Mouse (Mus musculus) megakaryocyte, embryonic 14.5 days (primary cell): ENCODE data around the gene Lrmda. TPM values are rescaled to one million over a fixed set of nuclear protein-coding genes. Genes with fewer than 3 reads are reported as not detected.

ENCODE experiments used
- H3K27me3 ChIP-seq: replicated peaks from 2 replicates; pipeline ENCODE3; 2012; ENCODE audit warnings: inconsistent platforms
- H3K36me3 ChIP-seq: replicated peaks from 2 replicates; pipeline ENCODE3; 2012; ENCODE audit warnings: low read length, inconsistent platforms, mixed read lengths
- H3K4me1 ChIP-seq: 2 replicates; pipeline ENCODE4 v1.6.1; 2012; ENCODE audit warnings: inconsistent platforms
- H3K4me3 ChIP-seq: replicated peaks from 2 replicates; pipeline ENCODE3; 2012; ENCODE audit warnings: moderate library complexity, mild to moderate bottlenecking, inconsistent platforms
- H3K9me3 ChIP-seq: 2 replicates; pipeline ENCODE4 v1.6.1; 2012; ENCODE audit warnings: inconsistent platforms
- FLI1 ChIP-seq: IDR thresholded peaks from 2 replicates; pipeline ENCODE4 v1.6.1; 2012; ENCODE audit warnings: low read length, inconsistent platforms, mixed read lengths
- GATA1 ChIP-seq: IDR thresholded peaks from 3 replicates; pipeline ENCODE4 v1.6.1; 2012; ENCODE audit warnings: mixed read lengths, low read length, inconsistent platforms, borderline replicate concordance
- polyA plus RNA-seq: library from polyadenylated mRNA; stranded (reverse); fragments of >175 nt; gene quantifications from 2 replicates; pipeline ENCODE4 v1.2.3, GENCODE M21; 2012; ENCODE audit warnings: low replicate concordance; ENCODE audit not compliant: insufficient read depth

The Lrmda gene
- polyA plus RNA-seq, 1 experiment, result 7.1 TPM

DNA sequence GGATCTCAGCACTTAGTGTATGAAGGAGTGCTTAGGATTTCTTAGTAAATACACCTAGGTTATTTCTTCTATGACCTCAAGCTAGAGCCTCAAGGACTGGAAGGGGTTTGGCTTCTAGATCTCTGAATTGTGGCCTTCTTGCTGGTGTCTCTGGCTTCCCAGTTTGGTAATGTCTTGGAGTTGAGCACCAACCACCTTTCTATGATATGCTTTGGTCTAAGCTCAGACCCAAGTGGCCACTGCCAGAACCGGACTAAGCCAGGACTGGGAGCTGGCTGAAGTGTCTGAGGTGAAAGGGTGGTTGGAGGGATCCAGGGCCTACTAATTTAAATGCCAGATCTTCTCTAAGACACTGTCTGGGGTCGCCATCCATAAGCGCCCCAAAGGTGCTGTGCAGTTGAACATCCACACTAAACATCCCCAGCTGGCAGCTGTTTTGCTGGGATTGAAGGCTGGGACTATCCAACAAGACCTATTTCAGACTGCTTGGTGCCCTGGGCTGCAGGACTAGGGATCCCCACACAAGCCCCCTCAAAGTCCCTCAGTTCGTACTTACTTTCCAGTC lies 27.1 kb upstream of the Lrmda start:
- peaks cover 88% of the 10 kb centered on the region for H3K27me3 ChIP-seq
- TF ChIP-seq FLI1, result no peak
- TF ChIP-seq GATA1, result no peak

DNA sequence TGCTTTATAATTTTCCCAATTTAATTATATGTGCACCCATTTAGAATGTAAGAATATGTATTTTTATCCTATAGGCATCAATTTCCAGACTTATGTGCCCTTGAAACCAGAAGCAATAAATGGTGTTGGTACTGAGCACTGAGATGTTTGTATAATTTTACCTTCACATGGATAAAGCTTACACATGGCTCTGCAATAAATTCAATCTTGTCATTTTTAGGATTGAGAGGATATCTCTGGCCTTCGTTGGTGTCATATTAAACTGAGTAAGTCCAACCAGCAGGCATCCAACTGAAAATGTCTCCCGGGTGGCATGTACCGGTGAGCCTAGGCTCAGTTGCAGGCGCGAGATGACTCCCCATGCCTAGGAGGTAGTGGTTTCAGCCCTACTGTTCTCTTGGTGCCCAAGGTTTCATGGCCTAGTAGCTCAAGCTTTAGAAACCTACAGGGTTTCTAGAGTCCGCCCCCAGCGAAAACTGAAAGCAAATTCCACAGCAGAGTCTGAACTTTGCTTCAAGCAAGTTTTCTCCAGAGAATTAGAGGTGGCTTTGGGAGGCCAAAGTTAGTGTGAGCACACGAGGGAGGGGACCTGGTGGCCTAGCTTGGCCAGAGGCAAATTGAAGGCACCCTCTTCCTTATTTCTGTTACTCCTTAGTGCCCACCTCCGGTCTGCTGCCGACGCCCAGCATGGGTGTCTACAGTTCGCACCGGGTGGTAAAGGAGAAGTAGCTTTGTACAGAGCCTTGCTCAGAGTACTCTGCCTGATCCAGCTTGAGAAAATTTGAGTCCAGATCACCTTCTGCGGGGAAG lies 26.1 kb upstream of the Lrmda start:
- H3K9me3 ChIP-seq, result 0 out of 2 replicates have a peak, but pooled peaks cover 6% of the 10 kb centered on the region
- peak overlapping the region; percentile 78 for H3K4me3 ChIP-seq
- peaks cover 44% of the 10 kb centered on the region for H3K4me1 ChIP-seq
- peaks cover 79% of the 10 kb centered on the region for H3K27me3 ChIP-seq
- H3K36me3 ChIP-seq, result no peaks in the 10 kb centered on the region
- TF ChIP-seq GATA1, result no peak
- TF ChIP-seq FLI1, result no peak

More for the DNA sequence above, 27.1 kb upstream of the Lrmda start:
- H3K4me1 ChIP-seq, result peaks cover 55% of the 10 kb centered on the region
- 0 out of 2 replicates have a peak, but pooled peaks cover 6% of the 10 kb centered on the region for H3K9me3 ChIP-seq
- no peaks in the 10 kb centered on the region for H3K36me3 ChIP-seq
- H3K4me3 ChIP-seq, result no peak overlapping the region

DNA sequence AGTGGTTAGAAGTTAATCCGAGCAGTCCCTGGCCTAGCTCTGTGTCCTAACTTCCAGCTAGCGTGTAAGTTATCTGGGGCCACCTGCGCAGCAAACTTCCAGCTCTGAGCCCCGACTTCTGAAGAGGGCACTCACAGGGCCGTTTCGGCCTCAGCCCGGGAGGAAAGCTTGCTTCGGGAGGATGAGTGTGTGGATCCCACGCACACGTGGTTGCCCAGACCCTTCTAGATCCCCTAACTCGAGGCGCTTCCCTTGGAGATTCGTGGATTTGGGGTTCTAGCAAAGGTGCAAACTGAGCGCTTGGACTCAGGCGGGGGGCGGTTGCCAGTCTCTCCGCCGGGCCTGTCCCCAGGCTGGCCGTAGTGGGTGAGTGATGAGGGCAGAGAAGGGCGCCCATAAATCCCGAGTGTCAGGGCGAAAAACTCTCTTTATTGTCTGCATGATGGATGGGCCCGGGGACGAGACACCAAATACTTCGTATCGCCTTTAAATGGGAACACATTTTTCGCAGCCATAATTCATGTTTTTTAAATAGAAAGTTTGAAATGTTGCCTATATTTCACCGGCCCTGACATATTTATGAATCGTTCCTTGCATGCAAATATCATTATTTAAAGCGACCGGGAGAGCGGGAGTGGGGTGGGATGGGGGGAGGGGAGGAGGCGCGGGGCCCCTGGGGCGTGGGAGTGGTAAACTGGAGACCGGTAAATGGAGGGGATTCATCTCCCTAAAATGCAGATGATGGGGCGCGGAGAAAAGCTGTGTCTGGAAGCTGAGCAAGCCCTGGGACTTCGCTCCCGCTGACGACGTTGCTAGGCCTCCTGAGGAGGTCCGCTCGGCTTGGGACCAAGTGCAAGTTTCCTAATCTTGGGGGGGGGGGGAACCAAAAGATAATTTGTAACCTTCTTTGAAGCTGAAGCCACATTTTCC lies 25.2 kb upstream of the Lrmda start:
- H3K4me3 ChIP-seq, result peak overlapping the region; percentile 86
- H3K9me3 ChIP-seq, result 0 out of 2 replicates have a peak, but pooled peaks cover 6% of the 10 kb centered on the region
- no peak for TF ChIP-seq GATA1
- TF ChIP-seq FLI1, result no peak
- peaks cover 70% of the 10 kb centered on the region for H3K27me3 ChIP-seq
- no peaks in the 10 kb centered on the region for H3K36me3 ChIP-seq
- peaks cover 36% of the 10 kb centered on the region for H3K4me1 ChIP-seq

DNA sequence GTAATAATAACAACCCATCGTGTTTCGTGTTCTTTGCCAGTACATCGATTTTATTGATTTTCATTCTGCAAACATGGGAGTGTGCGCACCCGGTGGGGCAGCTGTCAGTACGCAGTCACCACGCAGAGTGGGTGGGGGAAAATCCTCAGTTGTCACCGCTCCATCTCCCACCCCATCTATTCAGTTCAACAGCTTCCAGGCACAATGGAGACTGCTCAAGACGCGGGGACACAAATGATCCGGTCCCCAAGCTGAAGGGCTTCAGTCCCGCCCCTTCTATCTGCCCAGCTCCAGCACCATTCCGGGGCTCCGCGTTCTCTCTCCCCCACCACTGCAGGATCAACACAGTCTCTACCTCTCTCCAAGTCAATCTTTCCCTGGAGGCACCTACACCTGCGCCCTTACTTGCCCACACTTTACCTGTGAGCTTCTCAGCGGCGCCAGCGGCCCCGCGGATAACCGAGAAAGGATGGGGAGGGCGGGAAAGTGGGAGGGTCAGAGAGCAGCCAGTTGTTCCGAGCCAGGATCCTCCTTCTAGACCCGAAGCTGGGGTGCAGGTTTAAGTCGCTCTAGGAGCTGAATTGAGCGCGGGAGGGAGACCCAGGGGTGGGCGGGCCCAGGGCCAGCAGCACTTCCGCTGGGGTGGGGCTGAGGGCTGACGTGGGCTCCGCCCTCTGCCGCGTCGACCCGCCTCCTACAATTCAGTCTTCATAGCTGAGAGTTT lies 24.3 kb upstream of the Lrmda start:
- no peaks in the 10 kb centered on the region for H3K36me3 ChIP-seq
- peaks cover 64% of the 10 kb centered on the region for H3K27me3 ChIP-seq
- peak overlapping the region; percentile 91 for H3K4me3 ChIP-seq
- TF ChIP-seq GATA1 (no peak), FLI1 (no peak)
- peaks cover 36% of the 10 kb centered on the region for H3K4me1 ChIP-seq
- H3K9me3 ChIP-seq, result 0 out of 2 replicates have a peak, but pooled peaks cover 6% of the 10 kb centered on the region

DNA sequence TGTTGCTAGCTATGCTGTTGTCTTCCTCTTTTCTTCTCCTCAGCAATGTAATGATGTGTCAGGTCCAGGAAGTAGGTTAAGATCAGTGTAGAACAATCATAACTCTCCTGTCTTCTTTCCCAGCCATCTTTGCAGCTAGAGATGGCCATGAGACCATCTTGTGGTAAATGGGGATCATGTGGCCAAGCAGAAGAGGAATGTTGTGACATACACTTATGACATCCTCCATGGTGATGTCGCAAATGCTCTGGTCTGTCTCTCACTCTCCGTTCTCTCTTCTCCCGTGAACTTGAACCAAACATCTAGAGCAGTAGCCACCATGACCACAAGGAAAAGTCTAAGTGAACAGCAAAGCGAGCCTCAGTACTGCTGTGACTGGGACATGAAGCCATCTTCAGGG lies 19.9 kb upstream of the Lrmda start:
- H3K4me3 ChIP-seq, result peak overlapping the region; percentile 33
- H3K9me3 ChIP-seq, result no peaks in the 10 kb centered on the region
- TF ChIP-seq FLI1, result no peak
- no peak for TF ChIP-seq GATA1
- H3K36me3 ChIP-seq, result no peaks in the 10 kb centered on the region
- peaks cover 42% of the 10 kb centered on the region for H3K4me1 ChIP-seq
- H3K27me3 ChIP-seq, result peaks cover 24% of the 10 kb centered on the region

DNA sequence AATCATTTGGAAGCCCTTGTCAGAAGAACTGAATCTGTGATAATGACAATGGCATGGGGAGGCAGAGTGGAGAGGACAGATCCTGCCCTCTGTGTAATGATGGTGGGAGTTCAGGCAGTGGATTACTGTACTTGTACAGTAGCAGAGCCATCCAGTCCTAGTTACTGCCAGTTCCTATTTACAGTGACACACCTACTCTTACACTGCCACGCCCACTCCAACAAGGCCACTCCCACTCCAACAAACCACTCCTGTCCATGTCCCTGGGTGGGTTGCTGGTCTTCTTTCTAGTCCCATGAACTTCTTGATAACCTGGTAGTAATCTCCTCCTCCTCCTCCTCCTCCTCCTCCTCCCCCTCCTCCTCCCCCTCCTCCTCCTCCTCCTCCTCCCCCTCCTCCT lies 16.3 kb upstream of the Lrmda start:
- Histone ChIP-seq H3K27me3 (peaks cover 19% of the 10 kb centered on the region), H3K4me1 (peaks cover 26% of the 10 kb centered on the region), H3K36me3 (no peaks in the 10 kb centered on the region), H3K9me3 (no peaks in the 10 kb centered on the region), H3K4me3 (peak overlapping the region; percentile 67)
- TF ChIP-seq GATA1 (no peak), FLI1 (no peak)

DNA sequence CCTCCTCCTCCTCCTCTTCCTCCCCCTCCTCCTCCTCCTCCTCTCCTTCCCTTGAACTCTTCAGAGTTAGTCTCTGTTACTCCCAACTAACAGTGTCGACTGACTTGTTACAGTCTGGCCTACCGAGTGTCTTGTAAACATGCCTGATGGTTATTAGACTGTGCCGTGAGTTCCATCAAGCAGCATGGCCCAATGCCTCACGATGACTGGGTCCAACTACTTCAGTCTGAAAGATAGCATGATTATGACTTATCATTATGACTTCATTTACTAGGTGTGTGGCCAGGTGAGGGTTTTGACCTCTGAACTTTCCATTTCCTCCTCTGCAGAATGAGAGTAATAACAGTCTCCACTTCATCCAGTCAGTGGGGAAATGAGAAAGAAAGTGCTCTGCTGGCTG lies 15.9 kb upstream of the Lrmda start:
- TF ChIP-seq FLI1, result no peak
- Histone ChIP-seq H3K9me3 (no peaks in the 10 kb centered on the region), H3K36me3 (no peaks in the 10 kb centered on the region), H3K4me1 (peaks cover 26% of the 10 kb centered on the region), H3K4me3 (no peak overlapping the region), H3K27me3 (peaks cover 19% of the 10 kb centered on the region)

DNA sequence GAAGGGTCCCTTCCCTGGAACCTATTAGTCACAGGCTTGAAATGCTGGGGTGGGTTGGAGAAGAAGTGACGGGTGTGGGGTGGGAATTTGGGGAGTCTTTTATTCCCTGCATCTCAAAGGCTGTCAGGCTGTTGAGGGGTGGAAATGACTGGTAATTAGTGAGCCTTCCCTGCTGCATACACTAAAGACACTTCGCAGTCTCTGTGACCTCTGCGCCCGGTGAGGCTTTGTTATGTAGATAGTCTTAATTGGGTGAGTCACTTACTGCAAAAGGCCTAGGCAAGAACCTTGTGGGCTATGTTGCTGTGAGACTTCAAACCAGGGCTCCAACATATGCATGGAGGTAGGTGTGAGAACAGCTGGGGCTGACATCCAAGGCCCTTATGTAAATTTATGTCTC lies 14.6 kb upstream of the Lrmda start:
- TF ChIP-seq FLI1 (no peak), GATA1 (no peak)
- no peaks in the 10 kb centered on the region for H3K9me3 ChIP-seq
- H3K36me3 ChIP-seq, result no peaks in the 10 kb centered on the region
- H3K27me3 ChIP-seq, result peaks cover 19% of the 10 kb centered on the region
- no peak overlapping the region for H3K4me3 ChIP-seq
- H3K4me1 ChIP-seq, result peaks cover 21% of the 10 kb centered on the region

DNA sequence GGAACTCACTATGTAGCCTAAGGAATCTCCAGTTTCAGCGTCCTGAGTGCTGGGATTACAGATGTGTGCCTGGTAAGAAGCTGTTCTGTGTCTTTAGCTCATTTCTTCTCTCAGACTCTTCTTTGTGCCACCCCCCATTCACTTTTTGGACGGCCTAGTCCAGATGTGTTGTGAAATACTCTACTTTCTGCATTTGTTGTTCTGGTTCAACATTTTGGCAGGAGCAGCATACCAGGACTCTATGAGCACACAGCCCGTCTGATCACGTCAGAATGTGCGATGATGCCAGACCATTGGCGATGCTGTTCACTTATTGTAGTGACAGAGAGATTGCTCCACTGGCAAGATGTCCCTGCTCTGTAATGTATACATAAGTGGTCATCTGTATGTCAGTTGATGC lies 12.5 kb upstream of the Lrmda start:
- Histone ChIP-seq H3K27me3 (peaks cover 28% of the 10 kb centered on the region), H3K4me1 (peaks cover 21% of the 10 kb centered on the region), H3K9me3 (no peaks in the 10 kb centered on the region), H3K4me3 (no peak overlapping the region), H3K36me3 (no peaks in the 10 kb centered on the region)
- no peak for TF ChIP-seq FLI1
- TF ChIP-seq GATA1, result no peak
